Mouse (Mus musculus): ENCODE results near the gene Trim26. TPM values are rescaled to one million over a fixed set of nuclear protein-coding genes. Genes with fewer than 3 reads are reported as not detected.
"Not testable (repeated sequence)": the region's sequence is repeated elsewhere in the genome, so short reads cannot be mapped to it uniquely, and the experiment has no call there.

The Trim26 gene
- 10 to 100 TPM; 20.1 to 20.2 TPM for total RNA-seq (2021)
- long read RNA-seq, experiment 1, partial matches to known transcripts: 5 of 8 reads
- long read RNA-seq, experiment 1, other reads (novel, unspliced or antisense): 3 of 8 reads
- long read RNA-seq, experiment 2, partial matches to known transcripts: 1 of 9 reads
- long read RNA-seq, experiment 2, other reads (novel, unspliced or antisense): 8 of 9 reads

- DNase-seq (ENCODE audit: low spot score in 2 of 2): peak; percentile 96 to 97
These were observed at the start of gene Trim26 for GRCm38 (mm10) chr17:36836874-36837647. Gene Trim26 (plus strand): TSS chr17:36837134.

- no peak for DNase-seq (ENCODE audit: low spot score in 2 of 2)
These were observed 48.6 kb upstream of the Trim26 start for GRCm38 (mm10) chr17:36788351-36788750.

GRCm38 (mm10) chr17:36788801-36789200, 48.1 kb upstream of the Trim26 start:
- DNase-seq (ENCODE audit: low spot score in 2 of 2): peak; percentile 83 to 84

- DNase-seq (ENCODE audit: low spot score in 2 of 2): no peak
These were observed 37.4 kb upstream of the Trim26 start for GRCm38 (mm10) chr17:36799493-36799892.

- DNase-seq (ENCODE audit: low spot score in 2 of 2): not testable (repeated sequence)
These were observed 36.9 kb upstream of the Trim26 start for GRCm38 (mm10) chr17:36799921-36800462.

GRCm38 (mm10) chr17:36811871-36812270, 25.1 kb upstream of the Trim26 start, which contains the start of gene H2-M10.6:
Gene H2-M10.6 (plus strand): TSS chr17:36812171.
- no peak for DNase-seq (ENCODE audit: low spot score in 2 of 2)

- peak; percentile 40 to 41 for DNase-seq (ENCODE audit: low spot score in 2 of 2)
These were observed 12.9 kb upstream of the Trim26 start for GRCm38 (mm10) chr17:36824005-36824404.

GRCm38 (mm10) chr17:36825525-36825924, 11.4 kb upstream of the Trim26 start:
- DNase-seq (ENCODE audit: low spot score in 2 of 2): peak in 1 of 2 experiments; percentile 12

- DNase-seq (ENCODE audit: low spot score in 2 of 2): peak; percentile 87 to 94
These were observed 10.9 kb upstream of the Trim26 start for GRCm38 (mm10) chr17:36826002-36826401.

GRCm38 (mm10) chr17:36828488-36828887, 8.4 kb upstream of the Trim26 start:
- DNase-seq (ENCODE audit: low spot score in 2 of 2): no peak

- DNase-seq (ENCODE audit: low spot score in 2 of 2): no peak
These were observed 6.5 kb upstream of the Trim26 start for GRCm38 (mm10) chr17:36830470-36830869.

- no peak for DNase-seq (ENCODE audit: low spot score in 2 of 2)
These were observed 4.2 kb upstream of the Trim26 start for GRCm38 (mm10) chr17:36832694-36833093.

GRCm38 (mm10) chr17:36835591-36836426, 1.1 kb upstream of the Trim26 start:
- DNase-seq (ENCODE audit: low spot score in 2 of 2): peak; percentile 52 to 55

GRCm38 (mm10) chr17:36836427-36836812, 514 bp upstream of the Trim26 start:
- DNase-seq (ENCODE audit: low spot score in 2 of 2): no peak

GRCm38 (mm10) chr17:36839001-36839400, 2.1 kb downstream of the Trim26 start:
- no peak for DNase-seq (ENCODE audit: low spot score in 2 of 2)

GRCm38 (mm10) chr17:36839931-36840330, 3.0 kb downstream of the Trim26 start:
- no peak for DNase-seq (ENCODE audit: low spot score in 2 of 2)

GRCm38 (mm10) chr17:36840961-36841445, 4.1 kb downstream of the Trim26 start:
- DNase-seq (ENCODE audit: low spot score in 2 of 2): no peak

GRCm38 (mm10) chr17:36843696-36844095, 6.8 kb downstream of the Trim26 start:
- no peak for DNase-seq (ENCODE audit: low spot score in 2 of 2)

GRCm38 (mm10) chr17:36844286-36844719, 7.4 kb downstream of the Trim26 start:
- no peak for DNase-seq (ENCODE audit: low spot score in 2 of 2)

- no peak for DNase-seq (ENCODE audit: low spot score in 2 of 2)
These were observed 7.8 kb downstream of the Trim26 start for GRCm38 (mm10) chr17:36844725-36845124.

GRCm38 (mm10) chr17:36848911-36849310, 12.0 kb downstream of the Trim26 start:
- no peak for DNase-seq (ENCODE audit: low spot score in 2 of 2)

All from left cerebral cortex, adult 18-20 months (tissue).